Mouse (Mus musculus) hindbrain, embryonic 10.5 days (tissue): ENCODE results near the gene Cklf. TPM values are rescaled to one million over a fixed set of nuclear protein-coding genes. Genes with fewer than 3 reads are reported as not detected.
A peak's percentile ranks its signal among the peaks of the same experiment; 100 is the strongest.
"Not testable (repeated sequence)": the region's sequence is repeated elsewhere in the genome, so short reads cannot be mapped to it uniquely, and the experiment has no call there.

Source experiments
- DNase-seq: peaks from one replicate; pipeline ENCODE4 v3.0.0-alpha.2; 2017; ENCODE audit warnings: low spot score
- H3K27ac ChIP-seq: fragments of 300-500 bp; sonication (generic); 2 replicates; pipeline ENCODE4 v1.5.1; 2016; ENCODE audit warnings: mild to moderate bottlenecking, moderate library complexity
- H3K27me3 ChIP-seq: fragments of 300-500 bp; sonication (generic); 2 replicates; pipeline ENCODE4 v1.6.1; 2016; ENCODE audit warnings: mild to moderate bottlenecking; ENCODE audit not compliant: poor library complexity, insufficient read depth, severe bottlenecking
- H3K36me3 ChIP-seq: fragments of 300-500 bp; sonication (generic); 2 replicates; pipeline ENCODE4 v1.6.1; 2016; ENCODE audit warnings: mild to moderate bottlenecking, moderate library complexity
- H3K4me1 ChIP-seq: fragments of 300-500 bp; sonication (generic); replicated peaks from 2 replicates; pipeline ENCODE4 v1.6.1; 2016; ENCODE audit warnings: mild to moderate bottlenecking
- H3K4me3 ChIP-seq: fragments of 300-500 bp; sonication (generic); 2 replicates; pipeline ENCODE4 v1.5.1; 2016; ENCODE audit warnings: mild to moderate bottlenecking, moderate library complexity
- H3K9me3 ChIP-seq: fragments of 300-500 bp; sonication (generic); 2 replicates; pipeline ENCODE4 v1.6.1; 2016; ENCODE audit warnings: mild to moderate bottlenecking, moderate library complexity
- WGBS: fragments of 180-500 bp; shearing (Covaris S2); methylation state at CpG from one replicate; pipeline ENCODE4 v1.1.7; 2016; 5-methylcytosine and 5-hydroxymethylcytosine counted together
- polyA plus RNA-seq: library from polyadenylated mRNA; unstranded; fragments of >200 nt; fragmentation: Nextera tagmentation; extraction: Ambion mirVana; gene quantifications from 2 replicates; pipeline ENCODE4 v1.2.1, GENCODE M21; 2016

The Cklf gene
- polyA plus RNA-seq, 1 experiment from 2014 or later, result 35.8 TPM

DNA sequence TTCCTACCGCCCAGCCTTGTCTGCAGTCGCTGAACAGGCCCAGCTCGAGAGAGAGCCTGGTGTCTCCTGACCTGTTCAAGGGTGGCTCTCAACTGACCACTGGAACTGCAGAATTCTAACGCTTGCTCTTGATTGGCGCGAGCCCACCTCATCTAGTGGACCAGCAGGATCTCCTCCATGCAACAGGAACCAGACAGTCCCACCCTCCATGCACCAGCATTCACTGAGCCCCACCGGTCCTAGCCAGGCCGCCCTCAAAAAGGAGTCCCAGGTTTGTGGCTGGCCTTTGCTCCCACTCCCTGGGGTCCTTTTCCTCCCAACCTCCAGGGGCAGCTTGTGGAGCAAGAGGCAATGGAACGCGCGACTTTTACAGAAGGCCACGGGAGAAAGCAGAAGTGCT lies 42.4 kb downstream of the Cklf start, which contains the start of gene Cmtm2a:
Gene Cmtm2a (minus strand): TSS at position 101 of the 400 bp plus-strand sequence.
- DNase-seq, H3K4me3 ChIP-seq, H3K36me3 ChIP-seq, H3K27ac ChIP-seq, H3K27me3 ChIP-seq, H3K9me3 ChIP-seq, H3K4me1 ChIP-seq: not testable (repeated sequence)
- WGBS, result 86% methylated on average over 12 of the region's 12 CpGs

DNA sequence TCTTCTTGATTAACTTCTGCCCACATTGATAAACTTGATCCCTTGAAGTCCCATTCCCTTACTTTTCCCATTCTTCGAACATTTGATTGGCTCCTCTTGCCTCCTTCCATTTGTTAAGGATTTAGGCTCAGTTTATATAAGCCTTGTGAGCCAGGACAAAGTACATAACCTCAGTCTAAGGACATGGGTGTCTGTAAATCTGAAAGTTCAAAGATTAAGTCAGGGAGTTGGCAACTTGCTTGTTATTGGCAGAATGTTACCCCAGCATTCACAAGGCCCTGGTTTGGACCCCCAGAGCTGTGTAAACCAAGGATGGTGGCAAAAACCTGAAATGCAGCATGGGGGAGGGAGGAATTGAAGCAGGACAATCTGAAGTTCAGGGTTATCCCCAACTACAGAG lies 43.7 kb downstream of the Cklf start:
- 94% methylated on average over 1 of the region's 1 CpGs for WGBS
- Histone ChIP-seq H3K4me3 (no peak overlapping the region), H3K27ac (no peak overlapping the region), H3K9me3 (no peaks in the 10 kb centered on the region), H3K27me3 (no peaks in the 10 kb centered on the region), H3K4me1 (no peaks in the 10 kb centered on the region; the same call in 1 of the 2 replicates), H3K36me3 (no peaks in the 10 kb centered on the region)
- no peak for DNase-seq

DNA sequence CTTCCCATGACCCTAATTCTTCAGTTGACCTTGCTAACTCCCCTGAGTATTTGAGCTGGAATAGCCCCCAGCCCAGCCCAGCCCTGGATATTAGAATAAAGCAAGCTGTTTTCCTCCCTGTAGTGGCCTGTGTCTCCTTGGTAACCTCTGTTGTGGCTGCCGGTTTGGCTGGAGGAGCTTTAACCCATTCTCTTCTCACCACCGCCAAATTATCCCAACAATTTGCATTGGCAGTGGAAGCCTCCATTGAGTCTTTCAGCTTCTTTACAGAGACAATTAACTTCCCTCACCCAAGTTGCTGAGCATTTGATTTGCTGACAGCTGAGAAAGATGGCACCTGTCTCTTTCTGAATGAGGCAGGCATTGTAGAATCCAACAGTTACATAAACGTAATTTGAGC lies 50.9 kb downstream of the Cklf start:
- DNase-seq, result peak; percentile 64
- H3K27ac ChIP-seq, H3K4me3 ChIP-seq, H3K9me3 ChIP-seq, H3K36me3 ChIP-seq, H3K27me3 ChIP-seq: not testable (repeated sequence)
- peaks cover 20% of the 10 kb centered on the region for H3K4me1 ChIP-seq
- 9% methylated on average over 3 of the region's 3 CpGs for WGBS

DNA sequence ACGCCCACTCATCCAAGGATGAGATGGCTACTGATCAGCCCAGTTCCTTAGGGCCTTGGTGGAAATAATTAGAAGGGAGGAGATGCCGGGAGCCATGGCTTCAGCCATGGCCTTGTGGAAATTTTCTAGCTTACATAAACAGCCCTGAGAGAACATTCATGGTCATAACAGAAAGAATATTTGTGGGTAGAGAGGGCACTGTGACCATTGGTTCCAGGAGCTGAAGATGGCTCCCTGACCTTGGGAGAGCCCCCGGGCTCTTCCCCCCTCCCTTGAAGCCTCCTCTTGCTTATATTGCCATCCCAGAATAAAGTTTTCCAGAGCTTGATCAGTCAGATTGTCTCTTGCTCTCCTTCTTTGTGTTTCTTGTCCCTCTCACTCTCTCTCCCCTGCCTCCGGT lies 51.9 kb downstream of the Cklf start:
- not testable (repeated sequence) for H3K4me3 ChIP-seq, H3K27ac ChIP-seq, H3K27me3 ChIP-seq, H3K36me3 ChIP-seq, H3K9me3 ChIP-seq, DNase-seq
- H3K4me1 ChIP-seq, result peaks cover 20% of the 10 kb centered on the region
- WGBS, result 84% methylated on average over 4 of the region's 4 CpGs

DNA sequence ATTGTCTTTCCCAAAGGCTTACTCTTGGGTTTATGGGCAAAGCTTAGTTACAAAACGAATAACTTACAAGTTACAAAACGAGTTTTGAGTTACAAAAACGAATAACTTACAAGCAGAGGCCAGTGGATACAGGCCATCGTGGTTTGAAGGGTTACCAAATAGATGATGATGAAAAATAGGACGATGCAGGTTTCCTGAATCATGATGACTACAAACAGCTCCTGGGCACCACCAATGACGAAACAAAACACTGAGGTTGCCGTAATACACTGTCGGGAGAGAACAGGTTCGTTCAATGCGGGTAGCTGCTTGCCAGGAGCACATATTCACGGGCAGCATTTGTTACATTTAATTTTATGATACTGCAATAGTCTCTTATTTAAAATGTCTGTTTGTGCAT lies 54.3 kb downstream of the Cklf start:
- H3K36me3 ChIP-seq, result no peaks in the 10 kb centered on the region

DNA sequence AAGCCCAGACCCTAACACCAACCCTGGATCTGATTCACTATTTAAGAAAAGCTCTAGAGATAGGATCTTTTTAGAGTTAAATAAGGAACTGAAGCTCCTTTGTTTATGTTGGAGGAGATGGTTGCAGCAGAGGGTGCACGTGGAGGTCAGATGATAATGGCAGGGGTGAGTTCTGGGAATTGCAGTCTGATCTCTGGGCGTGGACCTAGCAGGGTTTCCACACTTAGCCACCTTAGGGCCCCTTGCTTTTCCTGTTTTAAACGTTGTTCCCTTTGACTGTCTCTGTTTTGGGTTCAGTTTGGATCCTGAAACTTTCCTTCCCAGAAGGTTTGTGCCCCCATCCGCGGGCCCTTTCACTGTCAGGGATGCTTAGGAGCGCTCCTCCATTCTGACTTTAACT lies 57.7 kb downstream of the Cklf start:
- not testable (repeated sequence) for H3K9me3 ChIP-seq, H3K4me3 ChIP-seq, H3K27me3 ChIP-seq, H3K27ac ChIP-seq, H3K4me1 ChIP-seq, H3K36me3 ChIP-seq, DNase-seq
- 70% methylated on average over 6 of the region's 6 CpGs for WGBS

More for the DNA sequence above, 54.3 kb downstream of the Cklf start:
- Histone ChIP-seq H3K27me3 (no peaks in the 10 kb centered on the region), H3K4me1 (peaks cover 20% of the 10 kb centered on the region), H3K27ac (no peak overlapping the region), H3K9me3 (no peaks in the 10 kb centered on the region), H3K4me3 (no peak overlapping the region)
- WGBS, result 90% methylated on average over 11 of the region's 11 CpGs
- no peak for DNase-seq

DNA sequence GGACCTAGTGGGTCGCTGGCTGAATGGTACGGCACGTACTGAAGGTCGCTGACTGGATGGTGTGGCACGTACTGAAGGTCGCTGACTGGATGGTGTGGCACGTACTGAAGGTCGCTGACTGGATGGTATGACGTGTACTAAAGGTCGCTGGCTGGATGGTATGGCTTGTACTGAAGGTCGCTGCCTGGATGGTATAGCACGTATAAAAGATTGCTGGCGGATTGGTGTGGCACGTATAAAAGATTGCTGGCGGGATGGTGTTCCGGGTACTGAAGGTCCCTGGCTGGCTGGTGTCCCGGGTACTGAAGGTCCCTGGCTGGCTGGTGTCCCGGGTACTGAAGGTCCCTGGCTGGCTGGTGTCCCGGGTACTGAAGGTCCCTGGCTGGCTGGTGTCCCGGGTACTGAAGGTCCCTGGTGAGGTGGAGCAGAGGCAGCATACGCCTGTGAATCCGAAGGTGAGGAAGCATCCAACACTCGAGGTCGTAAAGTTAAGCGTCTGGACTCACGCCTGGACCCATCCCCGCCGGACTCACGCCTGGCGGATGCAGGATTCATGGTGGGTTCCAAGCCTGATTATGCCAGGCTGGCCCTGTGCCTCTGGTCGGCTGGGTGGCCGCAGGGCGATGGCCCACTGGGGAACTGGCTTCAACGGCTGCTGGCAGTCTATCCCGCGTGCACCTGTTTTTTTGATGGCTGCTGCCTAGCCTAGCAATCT lies 58.9 kb downstream of the Cklf start, which contains the start of the genes Gm45711 and Cmtm1:
Gene Gm45711 (minus strand): TSS at position 641 of the 715 bp plus-strand sequence.
Gene Cmtm1 (minus strand): TSS at position 705 of the 715 bp plus-strand sequence.
- not testable (repeated sequence) for DNase-seq, H3K27ac ChIP-seq, H3K27me3 ChIP-seq, H3K36me3 ChIP-seq, H3K4me3 ChIP-seq, H3K9me3 ChIP-seq, H3K4me1 ChIP-seq
- WGBS, result 89% methylated on average over 36 of the region's 36 CpGs

DNA sequence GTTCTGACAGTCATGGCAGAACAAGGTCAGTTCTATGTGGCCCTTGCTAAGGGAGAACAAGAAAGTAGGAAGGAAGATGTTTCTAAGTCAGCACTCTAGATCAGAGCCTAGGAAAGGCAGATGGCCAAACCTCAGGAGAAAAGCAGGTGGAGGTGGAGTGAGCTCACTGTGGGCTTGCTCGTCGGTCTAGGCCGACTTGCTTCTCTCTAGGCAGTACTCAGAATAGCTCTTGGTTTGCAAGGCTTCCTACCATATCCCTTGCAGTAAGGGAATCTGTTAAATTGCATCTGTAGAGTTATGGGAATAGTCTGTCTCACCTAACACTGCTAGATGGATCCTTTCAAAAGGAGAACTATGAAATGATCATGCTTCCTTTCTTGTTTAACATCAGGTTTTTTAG lies 61.4 kb downstream of the Cklf start:
- not testable (repeated sequence) for H3K36me3 ChIP-seq, H3K4me1 ChIP-seq, H3K27me3 ChIP-seq, H3K9me3 ChIP-seq, H3K4me3 ChIP-seq, DNase-seq, H3K27ac ChIP-seq
- 95% methylated on average over 3 of the region's 3 CpGs for WGBS

DNA sequence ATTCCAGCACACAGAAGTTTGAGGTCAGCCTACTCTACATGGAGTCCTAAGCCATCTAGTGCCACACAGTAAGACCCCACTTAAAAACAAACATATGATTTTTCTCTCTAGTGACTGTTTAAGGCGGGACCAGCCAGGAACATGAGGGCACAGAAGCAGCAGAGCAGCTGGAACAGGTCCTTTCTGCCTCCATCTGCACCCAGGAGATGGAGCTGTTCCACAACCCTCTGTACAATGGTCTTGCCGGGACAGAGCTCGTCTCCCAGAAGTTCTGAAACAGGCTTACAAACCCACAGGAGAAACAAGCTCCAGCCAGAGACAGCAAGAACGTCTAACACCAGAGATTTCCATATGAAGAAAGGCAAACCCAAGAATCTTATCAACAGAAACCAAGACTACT lies 62.6 kb downstream of the Cklf start:
- Histone ChIP-seq H3K9me3 (no peaks in the 10 kb centered on the region), H3K27me3 (no peaks in the 10 kb centered on the region), H3K27ac (no peak overlapping the region), H3K4me3 (no peak overlapping the region), H3K4me1 (no peaks in the 10 kb centered on the region), H3K36me3 (no peaks in the 10 kb centered on the region)
- DNase-seq, result no peak
- 70% methylated on average over 4 of the region's 4 CpGs for WGBS

Other genes starting within 250 kb of the Cklf start
- 13.2 and 14.6 TPM in 2 replicates for gene Cdh5, start 149.2 kb upstream of the Cklf start, polyA plus RNA-seq
- 0.15 and 0.85 TPM in 2 replicates for gene Bean1, start 80.4 kb upstream of the Cklf start, polyA plus RNA-seq
- gene Tk2, start 2.3 kb upstream of the Cklf start, polyA plus RNA-seq, result 28.3 and 31.7 TPM in 2 replicates
- not detected in 2 replicates for gene Cmtm2a, start 42.3 kb downstream of the Cklf start, polyA plus RNA-seq
- gene Gm45711, start 59.2 kb downstream of the Cklf start, polyA plus RNA-seq, result not detected in 2 replicates
- gene Cmtm1, start 59.3 kb downstream of the Cklf start, polyA plus RNA-seq, result not detected in 2 replicates
- not detected in 2 replicates for gene Gm11020, start 70.7 kb downstream of the Cklf start, polyA plus RNA-seq
- gene Cmtm2b, start 71.4 kb downstream of the Cklf start, polyA plus RNA-seq, result not detected in 2 replicates
- 76.5 and 83.1 TPM in 2 replicates for gene Cmtm3, start 88.5 kb downstream of the Cklf start, polyA plus RNA-seq
- 1.9 TPM in 2 replicates for gene Cmtm4, start 144.9 kb downstream of the Cklf start, polyA plus RNA-seq
- gene Dync1li2, start 192.2 kb downstream of the Cklf start, polyA plus RNA-seq, result 80.8 and 81.0 TPM in 2 replicates